Mouse (Mus musculus) stomach, embryonic 14.5 days (tissue): Measurements from ENCODE around the gene Thop1. TPM values are rescaled to one million over a fixed set of nuclear protein-coding genes. Genes with fewer than 3 reads are reported as not detected.
"Not testable (repeated sequence)": the region's sequence is repeated elsewhere in the genome, so short reads cannot be mapped to it uniquely, and the experiment has no call there.

Experiments used
- ATAC-seq: fragments of 200-750 bp; cut with Nextera tagmentation; 2 replicates; pipeline ENCODE4 v1.8.0; 2017; ENCODE audit warnings: low read depth, moderate TSS enrichment; ENCODE audit not compliant: insufficient number of reproducible peaks, insufficient read depth, low FRiP score
- H3K27ac ChIP-seq: fragments of 300-500 bp; sonication (generic); 2 replicates; pipeline ENCODE4 v1.5.1; 2014; ENCODE audit warnings: mild to moderate bottlenecking, low read length, moderate library complexity, mixed read lengths
- H3K27me3 ChIP-seq: fragments of 300-500 bp; sonication (generic); 2 replicates; pipeline ENCODE4 v1.6.1; 2014; ENCODE audit warnings: low read length, control low read depth, mixed read lengths; ENCODE audit not compliant: control insufficient read depth, insufficient read depth
- H3K36me3 ChIP-seq: fragments of 300-500 bp; sonication (generic); 2 replicates; pipeline ENCODE4 v1.6.1; 2014; ENCODE audit warnings: mild to moderate bottlenecking, control low read depth, low read length, moderate library complexity, mixed read lengths; ENCODE audit not compliant: control insufficient read depth, insufficient read depth
- H3K4me1 ChIP-seq: fragments of 300-500 bp; sonication (generic); 2 replicates; pipeline ENCODE4 v1.6.1; 2014; ENCODE audit warnings: low read length, control low read depth, mixed read lengths; ENCODE audit not compliant: control insufficient read depth, insufficient read depth
- H3K4me2 ChIP-seq: fragments of 300-500 bp; sonication (generic); replicated peaks from 2 replicates; pipeline ENCODE4 v1.6.1; 2014; ENCODE audit warnings: low read depth, low read length, control low read depth
- H3K4me3 ChIP-seq: fragments of 300-500 bp; sonication (generic); 2 replicates; pipeline ENCODE4 v1.5.1; 2014; ENCODE audit warnings: low read depth, low read length, control low read depth
- H3K9ac ChIP-seq: fragments of 300-500 bp; sonication (generic); replicated peaks from 2 replicates; pipeline ENCODE4 v1.6.1; 2014; ENCODE audit warnings: low read depth, mild to moderate bottlenecking, control low read depth, low read length, moderate library complexity, mixed read lengths
- H3K9me3 ChIP-seq: fragments of 300-500 bp; sonication (generic); 2 replicates; pipeline ENCODE4 v1.6.1; 2016; ENCODE audit warnings: low read depth, low read length, control low read depth; ENCODE audit not compliant: control insufficient read depth
- WGBS: fragments of 180-500 bp; shearing (Covaris S2); extraction: QIAGEN DNeasy Blood & Tissue Kit; methylation state at CpG from one replicate; pipeline ENCODE4 v1.1.7; 2014; 5-methylcytosine and 5-hydroxymethylcytosine counted together
- polyA plus RNA-seq: library from polyadenylated mRNA; unstranded; fragments of >200 nt; fragmentation: Nextera tagmentation; extraction: Ambion mirVana; gene quantifications from 2 replicates; pipeline ENCODE4 v1.2.1, GENCODE M21; 2014

Thop1 gene
- polyA plus RNA-seq, 1 experiment from 2014 or later, result 39.9 TPM

DNA sequence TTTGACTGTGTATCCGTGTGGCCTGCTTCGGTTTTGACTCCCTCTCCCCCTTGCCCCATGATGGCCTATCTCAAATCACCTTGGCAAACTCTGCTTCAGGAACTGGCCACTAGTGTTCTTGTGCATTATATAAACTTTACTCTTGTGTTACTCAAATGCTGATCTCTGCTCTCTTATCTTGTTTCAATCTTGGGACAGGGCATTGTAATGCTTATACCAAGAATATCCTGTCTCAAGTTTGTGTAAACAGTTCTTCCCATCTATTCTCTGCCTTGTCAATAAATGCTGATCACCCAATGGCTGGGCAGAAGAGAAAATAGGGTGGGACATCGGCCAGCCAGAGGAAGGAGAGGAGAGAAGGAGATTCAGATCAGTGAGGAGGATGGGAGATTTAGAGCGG, 7.1 kb upstream of the Thop1 start:
- Histone ChIP-seq H3K9me3 (no peaks in the 10 kb centered on the region), H3K4me2 (no peak overlapping the region), H3K27ac (no peak overlapping the region), H3K4me3 (no peak overlapping the region), H3K4me1 (peaks cover 12% of the 10 kb centered on the region), H3K27me3 (no peaks in the 10 kb centered on the region), H3K9ac (no peak overlapping the region), H3K36me3 (no peaks in the 10 kb centered on the region)
- ATAC-seq, result no peak
- 50% methylated on average over 4 of the region's 4 CpGs for WGBS

DNA sequence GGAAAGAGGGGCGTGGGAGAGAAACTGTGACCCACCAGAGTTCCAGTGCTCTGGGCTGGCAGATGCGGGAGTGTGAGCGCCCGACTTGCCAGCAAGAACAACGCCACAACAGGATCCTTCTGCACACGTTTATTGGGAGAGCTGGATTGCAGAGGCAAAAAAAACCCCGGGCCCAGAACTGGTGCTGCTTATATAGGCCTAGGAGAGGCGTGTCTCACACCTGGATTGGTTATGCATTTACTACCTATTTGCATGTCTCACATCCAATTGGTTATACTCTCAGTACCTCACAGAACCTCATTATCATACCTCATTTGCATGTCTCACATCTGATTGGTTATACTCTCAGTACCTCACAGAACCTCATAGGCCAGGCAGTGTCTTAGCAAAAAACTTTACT, 5.3 kb upstream of the Thop1 start:
- not testable (repeated sequence) for H3K4me1 ChIP-seq, H3K36me3 ChIP-seq, H3K27ac ChIP-seq, H3K4me2 ChIP-seq, H3K27me3 ChIP-seq, ATAC-seq, H3K9ac ChIP-seq, H3K9me3 ChIP-seq, H3K4me3 ChIP-seq
- WGBS, result 86% methylated on average over 8 of the region's 8 CpGs

DNA sequence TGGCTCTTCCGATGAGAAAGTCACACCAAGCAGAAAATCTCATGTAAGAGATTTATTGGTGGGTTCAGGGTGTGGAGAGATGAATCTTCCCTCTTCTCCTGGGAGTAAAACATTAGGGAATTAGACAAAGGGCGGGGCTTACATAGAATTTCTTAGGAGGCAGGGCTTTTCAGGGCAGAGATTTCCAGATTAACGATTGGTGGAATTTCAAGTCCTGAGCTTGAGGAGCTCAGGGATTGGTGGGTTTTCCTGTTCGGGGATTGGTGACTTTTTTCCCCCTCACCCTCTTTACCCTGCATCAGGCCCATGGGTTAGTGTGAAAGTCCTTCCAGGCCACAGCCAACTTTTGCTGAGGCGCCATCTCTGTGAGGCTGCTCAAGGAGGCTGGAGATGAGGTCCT, 1.1 kb upstream of the Thop1 start:
- Histone ChIP-seq H3K4me3 (no peak overlapping the region), H3K27ac (no peak overlapping the region), H3K27me3 (no peaks in the 10 kb centered on the region), H3K36me3 (peaks cover 6% of the 10 kb centered on the region), H3K4me1 (peaks cover 6% of the 10 kb centered on the region), H3K4me2 (no peak overlapping the region), H3K9ac (no peak overlapping the region), H3K9me3 (no peaks in the 10 kb centered on the region)
- WGBS, result 67% methylated on average over 5 of the region's 5 CpGs
- ATAC-seq, result no peak

DNA sequence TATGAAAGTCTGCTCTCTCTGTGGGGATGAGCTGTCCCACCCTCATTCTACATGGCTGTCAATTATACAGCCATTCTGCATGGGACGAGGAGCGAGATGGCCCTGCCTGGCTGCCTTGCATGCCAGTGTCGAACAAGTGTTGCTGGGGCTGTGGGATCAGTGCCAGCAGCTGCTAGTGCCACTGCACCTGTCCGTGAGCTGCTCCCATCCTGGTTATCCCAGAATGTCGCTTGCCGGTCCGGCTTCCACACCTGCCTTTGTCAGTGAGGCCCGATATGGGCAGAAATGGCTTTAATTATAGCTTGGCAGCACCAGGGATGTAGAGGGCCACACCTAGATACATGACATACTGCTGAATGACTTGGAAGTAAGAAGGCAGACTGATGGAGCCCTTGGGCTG, 2.5 kb downstream of the Thop1 start:
- H3K4me3 ChIP-seq, result no peak overlapping the region
- H3K9me3 ChIP-seq, result no peaks in the 10 kb centered on the region
- H3K36me3 ChIP-seq, result peaks cover 18% of the 10 kb centered on the region
- 92% methylated on average over 8 of the region's 8 CpGs for WGBS
- H3K27ac ChIP-seq, result no peak overlapping the region
- no peak overlapping the region for H3K4me2 ChIP-seq
- peaks cover 6% of the 10 kb centered on the region for H3K4me1 ChIP-seq
- no peaks in the 10 kb centered on the region for H3K27me3 ChIP-seq
- no peak overlapping the region for H3K9ac ChIP-seq
- ATAC-seq, result no peak

DNA sequence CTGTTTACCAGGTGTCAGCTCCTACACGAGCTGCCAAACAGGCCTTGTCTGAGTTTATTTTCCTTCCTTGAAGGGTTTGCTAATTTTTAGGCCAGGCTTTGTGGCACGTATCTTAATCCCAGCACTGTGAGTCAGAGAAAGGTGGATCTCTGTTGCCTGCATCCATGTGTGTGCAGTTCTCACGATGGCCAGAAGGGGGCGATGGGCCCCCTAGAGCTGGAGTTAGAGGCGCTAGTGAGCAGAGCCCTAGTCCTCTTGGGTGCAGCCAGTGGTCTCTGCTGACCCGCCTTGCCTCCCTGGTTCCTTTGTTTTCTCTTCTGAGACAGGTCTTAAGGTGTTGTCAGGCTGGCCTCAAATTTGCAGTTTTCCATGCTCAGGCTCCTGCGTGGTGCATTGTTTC, 3.6 kb downstream of the Thop1 start:
- Histone ChIP-seq H3K4me1 (peaks cover 6% of the 10 kb centered on the region), H3K4me3 (no peak overlapping the region), H3K9me3 (no peaks in the 10 kb centered on the region), H3K27me3 (no peaks in the 10 kb centered on the region), H3K27ac (no peak overlapping the region), H3K36me3 (peaks cover 27% of the 10 kb centered on the region), H3K9ac (no peak overlapping the region), H3K4me2 (no peak overlapping the region)
- 70% methylated on average over 7 of the region's 7 CpGs for WGBS
- ATAC-seq, result no peak

DNA sequence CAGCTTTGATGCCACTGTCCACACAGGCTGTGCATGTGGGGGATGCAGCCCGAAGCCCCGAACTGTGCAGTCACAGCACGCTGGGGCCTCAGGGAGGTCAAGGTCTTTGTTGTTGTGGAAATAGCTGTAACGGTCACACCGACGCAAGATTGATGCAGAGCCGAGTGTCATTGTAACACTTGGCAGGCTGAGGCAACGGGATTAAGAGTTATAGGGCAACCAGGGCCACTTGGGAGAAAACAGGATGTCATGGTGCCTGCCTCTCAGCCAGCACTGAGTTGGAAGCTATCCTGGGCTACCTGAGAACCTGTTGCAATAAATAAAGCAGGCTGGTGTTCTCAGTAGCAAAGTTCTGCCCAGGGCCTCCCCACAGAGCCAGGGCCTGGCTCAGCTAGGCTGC, 5.9 kb downstream of the Thop1 start:
- Histone ChIP-seq H3K9me3 (no peaks in the 10 kb centered on the region), H3K36me3 (peaks cover 48% of the 10 kb centered on the region), H3K4me2 (no peak overlapping the region), H3K27ac (no peak overlapping the region), H3K27me3 (no peaks in the 10 kb centered on the region), H3K4me1 (peaks cover 4% of the 10 kb centered on the region), H3K9ac (no peak overlapping the region), H3K4me3 (no peak overlapping the region)
- WGBS, result 77% methylated on average over 8 of the region's 8 CpGs
- no peak for ATAC-seq

DNA sequence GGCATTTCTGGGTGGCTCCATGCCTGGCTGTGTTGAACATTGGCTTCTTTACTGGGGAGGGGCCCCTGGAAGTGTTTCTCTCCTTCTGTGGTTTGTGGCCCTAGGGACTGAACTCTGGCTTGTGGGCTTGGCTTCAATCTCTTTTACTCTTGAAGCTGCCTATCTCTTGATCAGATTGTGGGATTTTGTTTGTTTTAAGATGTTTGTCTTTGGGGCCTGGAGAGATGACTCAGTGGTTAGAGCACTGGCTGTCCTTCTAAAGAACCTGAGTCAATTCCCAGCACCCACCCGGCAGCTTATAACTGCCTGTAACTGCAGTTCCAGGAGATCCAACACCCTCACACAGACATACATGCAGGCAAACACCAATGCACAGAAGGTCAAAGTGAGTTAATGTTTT, 6.5 kb downstream of the Thop1 start:
- H3K4me2 ChIP-seq, result no peak overlapping the region
- ATAC-seq, result no peak
- no peaks in the 10 kb centered on the region for H3K4me1 ChIP-seq
- peaks cover 54% of the 10 kb centered on the region for H3K36me3 ChIP-seq
- H3K9me3 ChIP-seq, result no peaks in the 10 kb centered on the region
- no peak overlapping the region for H3K27ac ChIP-seq
- H3K4me3 ChIP-seq, result no peak overlapping the region
- H3K9ac ChIP-seq, result no peak overlapping the region
- no peaks in the 10 kb centered on the region for H3K27me3 ChIP-seq
- WGBS, result 81% methylated on average over 1 of the region's 1 CpGs

DNA sequence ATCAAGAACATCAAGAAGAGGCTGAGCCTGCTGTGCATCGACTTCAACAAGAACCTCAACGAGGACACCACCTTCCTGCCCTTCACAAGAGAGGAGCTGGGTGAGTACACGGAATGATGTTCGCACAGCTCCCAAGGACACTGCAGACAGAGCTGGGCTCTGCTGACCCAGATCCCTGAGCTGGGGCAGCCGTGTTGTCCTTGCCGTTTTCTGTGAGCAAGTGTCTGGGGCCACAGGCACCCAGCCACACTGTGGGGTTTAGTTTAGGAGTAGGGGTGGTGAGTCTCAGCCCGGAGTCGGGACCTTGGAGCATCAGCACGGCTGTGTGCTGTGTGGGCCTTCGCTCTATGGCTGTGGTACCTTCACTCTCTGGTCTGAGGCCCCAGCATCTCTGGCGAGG, 8.1 kb downstream of the Thop1 start:
- H3K27ac ChIP-seq, result no peak overlapping the region
- no peaks in the 10 kb centered on the region for H3K9me3 ChIP-seq
- no peak overlapping the region for H3K4me3 ChIP-seq
- H3K4me1 ChIP-seq, result no peaks in the 10 kb centered on the region
- 94% methylated on average over 11 of the region's 11 CpGs for WGBS
- ATAC-seq, result no peak
- no peak overlapping the region for H3K9ac ChIP-seq
- no peaks in the 10 kb centered on the region for H3K27me3 ChIP-seq
- H3K36me3 ChIP-seq, result peaks cover 66% of the 10 kb centered on the region
- no peak overlapping the region for H3K4me2 ChIP-seq

DNA sequence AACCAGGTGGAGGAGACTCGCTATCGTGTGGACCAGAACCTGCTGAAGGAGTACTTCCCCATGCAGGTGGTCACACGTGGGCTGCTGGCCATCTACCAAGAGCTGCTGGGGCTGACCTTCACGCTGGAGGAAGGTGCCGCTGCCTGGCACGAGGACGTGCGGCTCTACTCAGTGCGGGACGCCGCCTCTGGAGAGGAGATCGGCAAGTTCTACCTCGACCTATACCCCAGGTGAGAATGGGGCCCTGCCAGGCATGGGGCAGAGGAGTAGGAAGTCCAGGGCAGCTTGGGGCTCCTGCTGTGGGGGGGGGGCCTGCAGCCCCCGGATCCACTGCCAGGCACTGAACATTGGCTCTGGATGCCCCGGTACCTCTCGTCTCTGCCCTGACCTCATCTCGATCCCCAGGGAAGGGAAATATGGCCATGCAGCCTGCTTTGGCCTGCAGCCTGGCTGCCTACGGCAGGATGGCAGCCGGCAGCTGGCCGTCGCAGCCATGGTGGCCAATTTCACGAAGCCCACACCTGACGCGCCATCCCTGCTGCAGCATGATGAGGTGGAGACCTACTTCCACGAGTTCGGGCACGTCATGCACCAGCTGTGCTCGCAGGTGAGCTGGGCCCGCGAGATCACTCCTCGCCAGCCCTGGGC, 10.3 kb downstream of the Thop1 start:
- no peaks in the 10 kb centered on the region for H3K9me3 ChIP-seq
- no peak overlapping the region for H3K27ac ChIP-seq
- no peak for ATAC-seq
- H3K4me2 ChIP-seq, result no peak overlapping the region
- H3K36me3 ChIP-seq, result peaks cover 55% of the 10 kb centered on the region
- no peak overlapping the region for H3K9ac ChIP-seq
- H3K27me3 ChIP-seq, result no peaks in the 10 kb centered on the region
- WGBS, result 93% methylated on average over 31 of the region's 31 CpGs
- H3K4me3 ChIP-seq, result no peak overlapping the region
- no peaks in the 10 kb centered on the region for H3K4me1 ChIP-seq
